Mouse (Mus musculus) 3134 (cell line): ENCODE data around the gene Zscan21.
A peak's percentile ranks its signal among the peaks of the same experiment; 100 is the strongest.
"Not testable (repeated sequence)": the region's sequence is repeated elsewhere in the genome, so short reads cannot be mapped to it uniquely, and the experiment has no call there.

Experiments
- DNase-seq: peaks from one replicate; pipeline ENCODE4 v3.0.0-alpha.2; 2011; ENCODE audit warnings: low spot score; ENCODE audit not compliant: insufficient read length; ENCODE audit errors: extremely low read depth

Zscan21 gene

GRCm38 (mm10) chr5:138116255-138117198 lies at the start of gene Zscan21:
Gene Zscan21 (plus strand): TSS chr5:138116903.
- peak; percentile 94 for DNase-seq

GRCm38 (mm10) chr5:138073803-138074202 lies 42.9 kb upstream of the Zscan21 start:
- no peak for DNase-seq

GRCm38 (mm10) chr5:138075684-138076083 lies 41.0 kb upstream of the Zscan21 start:
- DNase-seq: no peak

GRCm38 (mm10) chr5:138076148-138076547 lies 40.6 kb upstream of the Zscan21 start:
- DNase-seq: no peak

GRCm38 (mm10) chr5:138080456-138080855 lies 36.2 kb upstream of the Zscan21 start:
- DNase-seq: no peak

GRCm38 (mm10) chr5:138081446-138081845 lies 35.3 kb upstream of the Zscan21 start:
- no peak for DNase-seq

GRCm38 (mm10) chr5:138083318-138083900 lies 33.3 kb upstream of the Zscan21 start:
- DNase-seq: no peak

- no peak for DNase-seq
Observed at GRCm38 (mm10) chr5:138083936-138084335, 32.8 kb upstream of the Zscan21 start.

- no peak for DNase-seq
Observed at GRCm38 (mm10) chr5:138084507-138084906, 32.2 kb upstream of the Zscan21 start.

- peak; percentile 80 for DNase-seq
Observed at GRCm38 (mm10) chr5:138084996-138085395, 31.7 kb upstream of the Zscan21 start, which contains the start of gene Zkscan1. Gene Zkscan1 (plus strand): TSS chr5:138085084.

GRCm38 (mm10) chr5:138085421-138085911 lies 31.2 kb upstream of the Zscan21 start:
- no peak for DNase-seq

GRCm38 (mm10) chr5:138086842-138087241 lies 29.9 kb upstream of the Zscan21 start:
- no peak for DNase-seq

GRCm38 (mm10) chr5:138088366-138088765 lies 28.3 kb upstream of the Zscan21 start:
- DNase-seq: no peak

GRCm38 (mm10) chr5:138089108-138089551 lies 27.6 kb upstream of the Zscan21 start:
- no peak for DNase-seq

GRCm38 (mm10) chr5:138090271-138090670 lies 26.4 kb upstream of the Zscan21 start:
- DNase-seq: no peak

- DNase-seq: no peak
Observed at GRCm38 (mm10) chr5:138090737-138091136, 26.0 kb upstream of the Zscan21 start.

GRCm38 (mm10) chr5:138092771-138093170 lies 23.9 kb upstream of the Zscan21 start:
- no peak for DNase-seq

GRCm38 (mm10) chr5:138094474-138094873 lies 22.2 kb upstream of the Zscan21 start:
- no peak for DNase-seq

- DNase-seq: no peak
Observed at GRCm38 (mm10) chr5:138104976-138105375, 11.7 kb upstream of the Zscan21 start.

GRCm38 (mm10) chr5:138107130-138107529 lies 9.6 kb upstream of the Zscan21 start:
- DNase-seq: no peak

- not testable (repeated sequence) for DNase-seq
Observed at GRCm38 (mm10) chr5:138109847-138110396, 6.8 kb upstream of the Zscan21 start.
